Mouse (Mus musculus) thymus, adult 2 months (tissue): ENCODE data around the gene Gmfg.

ENCODE experiments used
- CTCF ChIP-seq: fragments of 200-500 bp; IDR thresholded peaks from 2 replicates; pipeline ENCODE4 v1.5.1; 2012; ENCODE audit warnings: mild to moderate bottlenecking, control low read depth, low read length, moderate library complexity, borderline replicate concordance; ENCODE audit not compliant: control insufficient read depth, poor library complexity, insufficient read depth; ENCODE audit errors: extremely low read depth
- POLR2A ChIP-seq: fragments of 200-500 bp; IDR thresholded peaks from 2 replicates; pipeline ENCODE4 v1.6.1; 2012; ENCODE audit warnings: mild to moderate bottlenecking, low read length, control low read depth, moderate library complexity; ENCODE audit not compliant: control insufficient read depth, poor library complexity, insufficient read depth; ENCODE audit errors: extremely low read depth

GRCm38 (mm10) chr7:28476191-28476590 is 38.9 kb downstream of the Gmfg start:
- TF ChIP-seq CTCF (no peak), POLR2A (no peak)
